Mouse (Mus musculus) layer of hippocampus, adult 2 months (tissue): Measurements from ENCODE around the gene Ranbp17. TPM values are rescaled to one million over a fixed set of nuclear protein-coding genes. Genes with fewer than 3 reads are reported as not detected.

Experiments
- DNase-seq, 2 experiments: peaks; one replicate each; pipeline ENCODE4 v3.0.0; 2022; ENCODE audit warnings: low spot score in 2 of 2
- H3K27ac ChIP-seq: fragments of 200-600 bp; 2 replicates; pipeline ENCODE4 v1.8.1; 2022
- H3K4me3 ChIP-seq: fragments of 200-600 bp; 2 replicates; pipeline ENCODE4 v1.8.1; 2022; ENCODE audit warnings: mild to moderate bottlenecking
- CTCF ChIP-seq: fragments of 200-600 bp; conservative IDR thresholded peaks from 2 replicates; pipeline ENCODE4 v1.8.1; 2022; ENCODE audit warnings: antibody characterized with exemption, mild to moderate bottlenecking, moderate library complexity
- total RNA-seq, 2 experiments: library from RNA; stranded (reverse); gene quantifications; 2 replicates each; pipeline ENCODE4 v1.2.3; 2021

The Ranbp17 gene
- total RNA-seq, 2 experiments from 2014 or later = 7.9 to 9.9 TPM

GRCm38 (mm10) chr11:33278571-33278970, 235.0 kb downstream of the Ranbp17 start:
- no peak for TF ChIP-seq CTCF
- no peak for DNase-seq
- H3K27ac ChIP-seq = no peak overlapping the region

GRCm38 (mm10) chr11:33276637-33277036, 236.9 kb downstream of the Ranbp17 start, which contains the start of gene Gm12117:
Gene Gm12117 (minus strand): TSS chr11:33276737.
- H3K27ac ChIP-seq = no peak within 1 kb of the TSS
- DNase-seq = no peak
- H3K4me3 ChIP-seq = no peak within 1 kb of the TSS
- no peak for TF ChIP-seq CTCF

More at GRCm38 (mm10) chr11:33278571-33278970, 235.0 kb downstream of the Ranbp17 start:
- H3K4me3 ChIP-seq = no peak overlapping the region

- Histone ChIP-seq H3K27ac (no peak overlapping the region), H3K4me3 (no peak overlapping the region)
- DNase-seq = no peak
- no peak for TF ChIP-seq CTCF
These were observed 238.7 kb downstream of the Ranbp17 start for GRCm38 (mm10) chr11:33274816-33275215.

GRCm38 (mm10) chr11:33274294-33274693, 239.3 kb downstream of the Ranbp17 start:
- Histone ChIP-seq H3K27ac (no peak overlapping the region), H3K4me3 (no peak overlapping the region)
- TF ChIP-seq CTCF = no peak
- no peak for DNase-seq

- Histone ChIP-seq H3K4me3 (no peak overlapping the region), H3K27ac (no peak overlapping the region)
- no peak for DNase-seq
- TF ChIP-seq CTCF = no peak
These were observed 273.3 kb downstream of the Ranbp17 start for GRCm38 (mm10) chr11:33240295-33240694.

- no peak for TF ChIP-seq CTCF
- Histone ChIP-seq H3K27ac (no peak overlapping the region), H3K4me3 (no peak overlapping the region)
- no peak for DNase-seq
These were observed 279.4 kb downstream of the Ranbp17 start for GRCm38 (mm10) chr11:33234134-33234533.

- TF ChIP-seq CTCF = no peak
- no peak overlapping the region for H3K27ac ChIP-seq
- H3K4me3 ChIP-seq = no peak overlapping the region
- DNase-seq = no peak
These were observed 281.5 kb downstream of the Ranbp17 start for GRCm38 (mm10) chr11:33232056-33232455.

GRCm38 (mm10) chr11:33228186-33228585, 285.4 kb downstream of the Ranbp17 start:
- TF ChIP-seq CTCF = no peak
- DNase-seq = no peak
- Histone ChIP-seq H3K4me3 (no peak overlapping the region), H3K27ac (no peak overlapping the region)

- no peak for TF ChIP-seq CTCF
- DNase-seq = no peak
- no peak overlapping the region for H3K27ac ChIP-seq
- no peak overlapping the region for H3K4me3 ChIP-seq
These were observed 287.0 kb downstream of the Ranbp17 start for GRCm38 (mm10) chr11:33226516-33226915.

GRCm38 (mm10) chr11:33221566-33222365, 291.8 kb downstream of the Ranbp17 start:
- TF ChIP-seq CTCF = no peak
- Histone ChIP-seq H3K27ac (no peak overlapping the region), H3K4me3 (no peak overlapping the region)
- DNase-seq = no peak

GRCm38 (mm10) chr11:33220763-33221162, 292.8 kb downstream of the Ranbp17 start:
- Histone ChIP-seq H3K4me3 (no peak overlapping the region), H3K27ac (no peak overlapping the region)
- no peak for TF ChIP-seq CTCF
- no peak for DNase-seq

- Histone ChIP-seq H3K27ac (no peak overlapping the region), H3K4me3 (no peak overlapping the region)
- DNase-seq = no peak
- TF ChIP-seq CTCF = no peak
These were observed 296.0 kb downstream of the Ranbp17 start for GRCm38 (mm10) chr11:33217384-33218079.

- Histone ChIP-seq H3K4me3 (no peak overlapping the region), H3K27ac (no peak overlapping the region)
- TF ChIP-seq CTCF = no peak
- DNase-seq = no peak
These were observed 306.1 kb downstream of the Ranbp17 start for GRCm38 (mm10) chr11:33207411-33207810.
